Mouse (Mus musculus): Measurements from ENCODE around the gene Ttbk1. TPM values are rescaled to one million over a fixed set of nuclear protein-coding genes. Genes with fewer than 3 reads are reported as not detected.
"Not testable (repeated sequence)": the region's sequence is repeated elsewhere in the genome, so short reads cannot be mapped to it uniquely, and the experiment has no call there.

Ttbk1 gene
- polyA plus RNA-seq, 1 experiment from 2014 or later: 0.11 TPM

GRCm38 (mm10) chr17:46502775-46503174, 15.3 kb upstream of the Ttbk1 start:
- peaks cover 3% of the 10 kb centered on the region; the same call in 1 of the 2 replicates for H3K27me3 ChIP-seq (replicated peaks)
- peaks cover 4% of the 10 kb centered on the region for H3K4me1 ChIP-seq
- H3K4me3 ChIP-seq: no peak overlapping the region
- H3K9me3 ChIP-seq (replicated peaks): no peaks in the 10 kb centered on the region
- no peak overlapping the region for H3K4me2 ChIP-seq
- peaks cover 23% of the 10 kb centered on the region for H3K36me3 ChIP-seq
- no peak overlapping the region for H3K9ac ChIP-seq
- no peak overlapping the region for H3K27ac ChIP-seq
- ATAC-seq: no peak
- WGBS (ENCODE audit: insufficient replicate concordance): 68% methylated on average over 2 of the region's 2 CpGs

GRCm38 (mm10) chr17:46497956-46498355, 10.5 kb upstream of the Ttbk1 start:
- Histone ChIP-seq H3K4me2 (peak overlapping the region; percentile 85), H3K27me3 (replicated peaks) (peaks cover 28% of the 10 kb centered on the region), H3K4me1 (peaks cover 20% of the 10 kb centered on the region), H3K36me3 (peaks cover 23% of the 10 kb centered on the region), H3K9me3 (replicated peaks) (no peaks in the 10 kb centered on the region), H3K27ac (no peak overlapping the region), H3K4me3 (peak overlapping the region; percentile 68; the same call in 1 of the 2 replicates), H3K9ac (peak overlapping the region; percentile 76; the same call in 1 of the 2 replicates)
- 74% methylated on average over 8 of the region's 8 CpGs for WGBS (ENCODE audit: insufficient replicate concordance)
- ATAC-seq: no peak

GRCm38 (mm10) chr17:46496623-46497434, 9.4 kb upstream of the Ttbk1 start, which contains the start of gene Dnph1:
Dnph1 (plus strand) TSS chr17:46496711.
- H3K4me1 ChIP-seq: peaks cover 20% of the 10 kb centered on the region
- H3K27me3 ChIP-seq (replicated peaks): peaks cover 39% of the 10 kb centered on the region
- H3K36me3 ChIP-seq: peaks cover 23% of the 10 kb centered on the region
- peak; percentile 92 for ATAC-seq
- H3K9me3 ChIP-seq (replicated peaks): no peaks in the 10 kb centered on the region
- WGBS (ENCODE audit: insufficient replicate concordance): 1% methylated on average over 44 of the region's 44 CpGs
- peak within 1 kb of the TSS; percentile 68 for H3K4me3 ChIP-seq
- H3K27ac ChIP-seq: no peak within 1 kb of the TSS
- H3K9ac ChIP-seq: peak within 1 kb of the TSS; percentile 76
- H3K4me2 ChIP-seq: peak within 1 kb of the TSS; percentile 85

- H3K4me2 ChIP-seq: 0 out of 2 replicates have a peak overlapping the region, but pooled peaks have one; percentile 85
- not testable (repeated sequence) for H3K4me3 ChIP-seq
- ATAC-seq: 0 out of 2 replicates have a peak, but pooled peaks have one; percentile 11
These were observed 8.6 kb upstream of the Ttbk1 start for GRCm38 (mm10) chr17:46496081-46496480.

GRCm38 (mm10) chr17:46495486-46495885, 8.0 kb upstream of the Ttbk1 start:
- ATAC-seq: no peak
- Histone ChIP-seq H3K4me2 (no peak overlapping the region), H3K27ac (no peak overlapping the region), H3K36me3 (peaks cover 23% of the 10 kb centered on the region), H3K9me3 (replicated peaks) (no peaks in the 10 kb centered on the region), H3K9ac (no peak overlapping the region), H3K4me1 (peaks cover 20% of the 10 kb centered on the region), H3K27me3 (replicated peaks) (peaks cover 45% of the 10 kb centered on the region), H3K4me3 (no peak overlapping the region)
- 70% methylated on average over 5 of the region's 5 CpGs for WGBS (ENCODE audit: insufficient replicate concordance)

More at GRCm38 (mm10) chr17:46496081-46496480, 8.6 kb upstream of the Ttbk1 start:
- Histone ChIP-seq H3K36me3 (peaks cover 23% of the 10 kb centered on the region), H3K4me1 (peaks cover 20% of the 10 kb centered on the region), H3K27me3 (replicated peaks) (peaks cover 44% of the 10 kb centered on the region)
- H3K9me3 ChIP-seq (replicated peaks); H3K27ac ChIP-seq; H3K9ac ChIP-seq: not testable (repeated sequence)

GRCm38 (mm10) chr17:46486995-46487394, 480 bp downstream of the Ttbk1 start:
- Histone ChIP-seq H3K9me3 (replicated peaks) (no peaks in the 10 kb centered on the region), H3K4me3 (peak overlapping the region; percentile 39), H3K36me3 (no peaks in the 10 kb centered on the region), H3K27me3 (replicated peaks) (peaks cover 92% of the 10 kb centered on the region), H3K4me2 (peak overlapping the region; percentile 58), H3K4me1 (peaks cover 9% of the 10 kb centered on the region), H3K9ac (no peak overlapping the region), H3K27ac (no peak overlapping the region)
- ATAC-seq: no peak
- WGBS (ENCODE audit: insufficient replicate concordance): 4% methylated on average over 20 of the region's 22 CpGs

GRCm38 (mm10) chr17:46484461-46484875, 3.0 kb downstream of the Ttbk1 start:
- no peak overlapping the region for H3K27ac ChIP-seq
- peak overlapping the region; percentile 62 for H3K4me2 ChIP-seq
- H3K36me3 ChIP-seq: no peaks in the 10 kb centered on the region
- WGBS (ENCODE audit: insufficient replicate concordance): 11% methylated on average over 6 of the region's 6 CpGs
- no peak overlapping the region for H3K4me3 ChIP-seq
- peaks cover 9% of the 10 kb centered on the region for H3K4me1 ChIP-seq
- no peak for ATAC-seq
- H3K9ac ChIP-seq: no peak overlapping the region
- peaks cover 98% of the 10 kb centered on the region for H3K27me3 ChIP-seq (replicated peaks)
- H3K9me3 ChIP-seq (replicated peaks): no peaks in the 10 kb centered on the region

- H3K4me2 ChIP-seq: peak overlapping the region; percentile 62
- H3K4me3 ChIP-seq: peak overlapping the region; percentile 36
- no peak overlapping the region for H3K9ac ChIP-seq
- H3K9me3 ChIP-seq (replicated peaks): no peaks in the 10 kb centered on the region
- peaks cover 98% of the 10 kb centered on the region for H3K27me3 ChIP-seq (replicated peaks)
- WGBS (ENCODE audit: insufficient replicate concordance): 3% methylated on average over 13 of the region's 13 CpGs
- no peak for ATAC-seq
- H3K4me1 ChIP-seq: peaks cover 9% of the 10 kb centered on the region
- H3K27ac ChIP-seq: no peak overlapping the region
- H3K36me3 ChIP-seq: no peaks in the 10 kb centered on the region
These were observed 3.4 kb downstream of the Ttbk1 start for GRCm38 (mm10) chr17:46484021-46484431.

- H3K27ac ChIP-seq: no peak overlapping the region
- under 1% methylated on average over 16 of the region's 16 CpGs for WGBS (ENCODE audit: insufficient replicate concordance)
- peaks cover 9% of the 10 kb centered on the region for H3K4me1 ChIP-seq
- H3K9ac ChIP-seq: no peak overlapping the region
- peaks cover 98% of the 10 kb centered on the region for H3K27me3 ChIP-seq (replicated peaks)
- no peaks in the 10 kb centered on the region for H3K36me3 ChIP-seq
- peak overlapping the region; percentile 36 for H3K4me3 ChIP-seq
- H3K9me3 ChIP-seq (replicated peaks): no peaks in the 10 kb centered on the region
- ATAC-seq: no peak
- peak overlapping the region; percentile 62 for H3K4me2 ChIP-seq
These were observed 3.9 kb downstream of the Ttbk1 start for GRCm38 (mm10) chr17:46483561-46484001.

- peaks cover 63% of the 10 kb centered on the region for H3K27me3 ChIP-seq (replicated peaks)
- ATAC-seq: no peak
- H3K4me3 ChIP-seq: no peak overlapping the region
- no peaks in the 10 kb centered on the region for H3K4me1 ChIP-seq
- 77% methylated on average over 15 of the region's 15 CpGs for whole genome bisulfite sequencing (ENCODE audit: insufficient replicate concordance)
- H3K27ac ChIP-seq: no peak overlapping the region
- no peaks in the 10 kb centered on the region for H3K9me3 ChIP-seq (replicated peaks)
- no peak overlapping the region for H3K4me2 ChIP-seq
- H3K9ac ChIP-seq: no peak overlapping the region
- H3K36me3 ChIP-seq: no peaks in the 10 kb centered on the region
These were observed 10.2 kb downstream of the Ttbk1 start for GRCm38 (mm10) chr17:46477286-46477685.

GRCm38 (mm10) chr17:46476601-46477000, 10.9 kb downstream of the Ttbk1 start:
- Histone ChIP-seq H3K4me1 (no peaks in the 10 kb centered on the region), H3K4me3 (no peak overlapping the region), H3K9ac (no peak overlapping the region), H3K36me3 (no peaks in the 10 kb centered on the region), H3K27me3 (replicated peaks) (peaks cover 56% of the 10 kb centered on the region), H3K27ac (no peak overlapping the region), H3K4me2 (no peak overlapping the region), H3K9me3 (replicated peaks) (no peaks in the 10 kb centered on the region)
- ATAC-seq: no peak
- 64% methylated on average over 8 of the region's 8 CpGs for WGBS (ENCODE audit: insufficient replicate concordance)

GRCm38 (mm10) chr17:46467830-46468229, 19.6 kb downstream of the Ttbk1 start:
- 64% methylated on average over 9 of the region's 9 CpGs for WGBS (ENCODE audit: insufficient replicate concordance)
- Histone ChIP-seq H3K4me3 (no peak overlapping the region), H3K27me3 (replicated peaks) (peaks cover 41% of the 10 kb centered on the region), H3K27ac (no peak overlapping the region), H3K9ac (no peak overlapping the region), H3K9me3 (replicated peaks) (no peaks in the 10 kb centered on the region), H3K36me3 (no peaks in the 10 kb centered on the region), H3K4me1 (0 out of 2 replicates have a peak, but pooled peaks cover 5% of the 10 kb centered on the region), H3K4me2 (no peak overlapping the region)
- no peak for ATAC-seq
